Mouse (Mus musculus) spleen, postnatal 14 days (tissue): ENCODE measurements around the gene Trub1.

Experiments
- DNase-seq, 2 experiments: peaks; one replicate each; pipeline ENCODE4 v3.0.0; 2021 to 2022; ENCODE audit warnings: low spot score in 2 of 2

The Trub1 gene

GRCm38 (mm10) chr19:57494020-57494419, 41.3 kb downstream of the Trub1 start:
- no peak for DNase-seq

- DNase-seq, result no peak
Measured at GRCm38 (mm10) chr19:57498110-57498743, 45.5 kb downstream of the Trub1 start.

- no peak for DNase-seq
Measured at GRCm38 (mm10) chr19:57498884-57499410, 46.2 kb downstream of the Trub1 start.

GRCm38 (mm10) chr19:57500254-57500653, 47.5 kb downstream of the Trub1 start:
- DNase-seq, result no peak

GRCm38 (mm10) chr19:57503144-57503543, 50.4 kb downstream of the Trub1 start:
- no peak for DNase-seq

GRCm38 (mm10) chr19:57505048-57505932, 52.6 kb downstream of the Trub1 start:
- DNase-seq, result no peak

GRCm38 (mm10) chr19:57506591-57506990, 53.9 kb downstream of the Trub1 start:
- DNase-seq, result no peak

- no peak for DNase-seq
Measured at GRCm38 (mm10) chr19:57508261-57508788, 55.6 kb downstream of the Trub1 start.

GRCm38 (mm10) chr19:57509758-57510319, 57.1 kb downstream of the Trub1 start:
- DNase-seq, result no peak

GRCm38 (mm10) chr19:57510836-57511235, 58.1 kb downstream of the Trub1 start:
- no peak for DNase-seq

GRCm38 (mm10) chr19:57513123-57513522, 60.4 kb downstream of the Trub1 start:
- no peak for DNase-seq

- DNase-seq, result no peak
Measured at GRCm38 (mm10) chr19:57521721-57522120, 69.0 kb downstream of the Trub1 start.

GRCm38 (mm10) chr19:57523363-57523762, 70.7 kb downstream of the Trub1 start:
- DNase-seq, result no peak

GRCm38 (mm10) chr19:57525693-57526092, 73.0 kb downstream of the Trub1 start:
- DNase-seq, result no peak

GRCm38 (mm10) chr19:57530212-57530611, 77.5 kb downstream of the Trub1 start:
- no peak for DNase-seq

GRCm38 (mm10) chr19:57534262-57534661, 81.5 kb downstream of the Trub1 start:
- DNase-seq, result no peak

- DNase-seq, result no peak
Measured at GRCm38 (mm10) chr19:57536512-57536911, 83.8 kb downstream of the Trub1 start.

GRCm38 (mm10) chr19:57537510-57538182, 84.9 kb downstream of the Trub1 start:
- no peak for DNase-seq

GRCm38 (mm10) chr19:57540118-57540517, 87.4 kb downstream of the Trub1 start:
- no peak for DNase-seq
